Mouse (Mus musculus) heart, embryonic 11.5 days (tissue): ENCODE data around the gene Lcn6. TPM values are rescaled to one million over a fixed set of nuclear protein-coding genes. Genes with fewer than 3 reads are reported as not detected.

Source experiments
- ATAC-seq: fragments of 200-750 bp; cut with Nextera tagmentation; replicated peaks from 2 replicates; pipeline ENCODE4 v1.8.0; 2017; ENCODE audit warnings: moderate library complexity; ENCODE audit not compliant: insufficient number of reproducible peaks, low FRiP score, low TSS enrichment
- H3K27ac ChIP-seq: fragments of 300-500 bp; sonication (generic); 2 replicates; pipeline ENCODE4 v1.5.1; 2014; ENCODE audit warnings: mild to moderate bottlenecking, low read depth, low read length
- H3K27me3 ChIP-seq: fragments of 300-500 bp; sonication (generic); 2 replicates; pipeline ENCODE4 v1.6.1; 2014; ENCODE audit warnings: mild to moderate bottlenecking, low read length, mixed read lengths; ENCODE audit not compliant: control insufficient read depth, insufficient read depth
- H3K36me3 ChIP-seq: fragments of 300-500 bp; sonication (generic); 2 replicates; pipeline ENCODE4 v1.6.1; 2014; ENCODE audit warnings: mild to moderate bottlenecking, low read length, moderate library complexity, mixed read lengths; ENCODE audit not compliant: control insufficient read depth, insufficient read depth
- H3K4me1 ChIP-seq: fragments of 300-500 bp; sonication (generic); 2 replicates; pipeline ENCODE4 v1.6.1; 2014; ENCODE audit warnings: low read length; ENCODE audit not compliant: control insufficient read depth, insufficient read depth
- H3K4me2 ChIP-seq: fragments of 300-500 bp; sonication (generic); 2 replicates; pipeline ENCODE4 v1.6.1; 2014; ENCODE audit warnings: mild to moderate bottlenecking, moderate library complexity
- H3K4me3 ChIP-seq: fragments of 300-500 bp; sonication (generic); 2 replicates; pipeline ENCODE4 v1.5.1; 2014; ENCODE audit warnings: low read depth, low read length
- H3K9ac ChIP-seq: fragments of 300-500 bp; sonication (generic); 2 replicates; pipeline ENCODE4 v1.6.1; 2014; ENCODE audit warnings: mild to moderate bottlenecking, low read depth, low read length, moderate library complexity
- H3K9me3 ChIP-seq: fragments of 300-500 bp; sonication (generic); replicated peaks from 2 replicates; pipeline ENCODE4 v1.6.1; 2016; ENCODE audit warnings: low read length; ENCODE audit not compliant: control insufficient read depth
- WGBS: fragments of 180-500 bp; shearing (Covaris S2); extraction: QIAGEN DNeasy Blood & Tissue Kit; methylation state at CpG from one replicate; pipeline ENCODE4 v1.1.7; 2014; ENCODE audit not compliant: insufficient replicate concordance; 5-methylcytosine and 5-hydroxymethylcytosine counted together
- polyA plus RNA-seq: library from polyadenylated mRNA; unstranded; fragments of >200 nt; fragmentation: Nextera tagmentation; extraction: Ambion mirVana; gene quantifications from 2 replicates; pipeline ENCODE4 v1.2.1, GENCODE M21; 2014

Gene Lcn6
- not detected in 2 replicates for polyA plus RNA-seq

DNA sequence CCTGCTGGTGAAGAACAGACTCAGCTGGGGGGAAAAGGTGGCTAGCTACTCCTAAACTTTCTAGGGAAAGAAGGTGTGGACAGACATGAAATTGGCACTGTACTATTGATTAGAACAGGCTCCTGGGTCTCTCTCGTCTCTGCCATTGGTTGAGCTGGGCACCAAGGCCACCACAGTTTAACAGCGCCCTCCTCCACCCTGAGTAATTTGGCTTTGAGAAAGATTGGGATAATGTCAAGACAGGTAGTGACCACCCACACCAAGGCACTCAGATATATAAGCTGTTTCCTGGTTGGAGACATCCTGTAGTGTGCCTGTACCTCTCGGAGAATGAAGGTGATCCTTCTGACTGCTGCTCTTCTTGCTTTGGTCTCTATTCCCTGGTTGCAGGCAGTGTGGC lies at the start of gene Lcn6:
Gene Lcn6, plus strand, starts transcription at position 301 of the 400 bp plus-strand sequence.
- no peak within 1 kb of the TSS for H3K9ac ChIP-seq
- no peak within 1 kb of the TSS for H3K27ac ChIP-seq
- ATAC-seq = no peak
- H3K27me3 ChIP-seq = no peaks in the 10 kb centered on the region
- no peaks in the 10 kb centered on the region for H3K4me1 ChIP-seq
- no peaks in the 10 kb centered on the region for H3K36me3 ChIP-seq
- WGBS = 69% methylated on average over 3 of the region's 3 CpGs
- no peak within 1 kb of the TSS for H3K4me3 ChIP-seq
- H3K9me3 ChIP-seq = no peaks in the 10 kb centered on the region
- no peak within 1 kb of the TSS for H3K4me2 ChIP-seq

DNA sequence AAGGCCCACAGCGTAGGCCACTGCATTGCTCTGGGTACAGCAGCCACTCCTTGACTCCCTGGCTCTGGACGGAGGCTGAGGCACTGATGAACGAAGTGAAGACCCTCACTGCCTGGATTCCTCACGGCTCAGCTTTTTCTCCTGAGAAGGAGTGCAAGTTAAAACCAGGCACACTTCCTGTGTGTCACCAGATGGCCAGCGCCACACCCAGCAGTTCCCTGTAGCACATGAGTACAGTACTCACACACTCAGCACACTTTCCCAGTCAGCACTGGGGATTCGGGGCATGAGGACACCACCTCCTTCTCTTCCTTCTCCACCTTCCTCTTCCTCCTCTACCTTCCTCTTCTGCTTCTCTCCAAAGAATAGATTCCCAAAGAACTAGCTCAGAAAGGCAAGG lies 48.8 kb upstream of the Lcn6 start, which contains the start of gene Fcna:
Gene Fcna, minus strand, starts transcription at position 220 of the 400 bp plus-strand sequence.
- Histone ChIP-seq H3K9ac (no peak within 1 kb of the TSS), H3K4me3 (no peak within 1 kb of the TSS), H3K4me1 (no peaks in the 10 kb centered on the region), H3K27me3 (no peaks in the 10 kb centered on the region), H3K27ac (no peak within 1 kb of the TSS), H3K36me3 (no peaks in the 10 kb centered on the region), H3K4me2 (no peak within 1 kb of the TSS), H3K9me3 (no peaks in the 10 kb centered on the region)
- WGBS = 66% methylated on average over 6 of the region's 6 CpGs
- no peak for ATAC-seq

DNA sequence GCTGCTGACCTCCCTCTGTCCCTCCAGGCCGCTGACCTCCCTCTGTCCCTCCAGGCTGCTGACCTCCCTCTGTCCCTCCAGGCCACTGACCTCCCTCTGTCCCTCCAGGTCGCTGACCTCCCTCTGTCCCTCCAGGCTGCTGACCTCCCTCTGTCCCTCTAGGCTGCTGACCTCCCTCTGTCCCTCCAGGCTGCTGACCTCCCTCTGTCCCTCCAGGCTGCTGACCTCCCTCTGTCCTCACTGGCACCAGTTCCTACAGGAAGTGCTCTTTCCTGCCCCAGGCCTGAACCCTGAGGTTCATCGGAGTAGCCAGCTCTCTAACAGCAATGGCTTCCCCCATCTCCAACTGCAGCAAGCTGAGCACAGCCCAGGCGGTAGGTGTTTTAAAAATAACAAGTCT lies 47.8 kb upstream of the Lcn6 start:
- 37% methylated on average over 4 of the region's 4 CpGs for WGBS
- H3K27me3 ChIP-seq = no peaks in the 10 kb centered on the region
- ATAC-seq = no peak

DNA sequence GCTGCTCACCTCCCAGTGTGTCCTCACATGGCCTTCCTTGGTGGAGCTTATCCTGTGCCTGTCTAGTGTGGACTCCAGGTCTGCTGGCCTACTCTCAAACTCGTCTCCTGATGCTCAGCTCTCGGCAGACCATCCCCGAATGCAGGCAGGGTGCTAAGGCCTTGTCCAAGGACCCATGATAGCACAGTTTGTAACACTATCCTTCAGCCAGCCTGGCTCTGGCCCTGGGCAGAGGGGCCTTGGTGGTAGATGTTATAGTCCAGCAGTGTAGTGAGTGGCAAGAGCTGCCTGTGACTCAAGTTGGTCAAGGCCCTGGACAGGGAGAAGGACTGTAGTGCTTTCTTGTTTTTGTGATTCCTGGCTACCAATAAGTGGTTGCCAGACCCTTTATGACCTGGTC lies 43.0 kb upstream of the Lcn6 start:
- 78% methylated on average over 3 of the region's 3 CpGs for WGBS
- H3K27ac ChIP-seq = no peak overlapping the region
- H3K4me2 ChIP-seq = no peak overlapping the region
- no peak overlapping the region for H3K9ac ChIP-seq
- H3K4me1 ChIP-seq = no peaks in the 10 kb centered on the region
- no peaks in the 10 kb centered on the region for H3K27me3 ChIP-seq
- no peak for ATAC-seq
- no peaks in the 10 kb centered on the region for H3K36me3 ChIP-seq
- no peaks in the 10 kb centered on the region for H3K9me3 ChIP-seq
- H3K4me3 ChIP-seq = no peak overlapping the region

More for the DNA sequence above, 47.8 kb upstream of the Lcn6 start:
- no peak overlapping the region for H3K27ac ChIP-seq
- H3K4me2 ChIP-seq = no peak overlapping the region
- H3K9ac ChIP-seq = no peak overlapping the region
- no peaks in the 10 kb centered on the region for H3K4me1 ChIP-seq
- no peak overlapping the region for H3K4me3 ChIP-seq
- H3K36me3 ChIP-seq = no peaks in the 10 kb centered on the region
- H3K9me3 ChIP-seq = no peaks in the 10 kb centered on the region

DNA sequence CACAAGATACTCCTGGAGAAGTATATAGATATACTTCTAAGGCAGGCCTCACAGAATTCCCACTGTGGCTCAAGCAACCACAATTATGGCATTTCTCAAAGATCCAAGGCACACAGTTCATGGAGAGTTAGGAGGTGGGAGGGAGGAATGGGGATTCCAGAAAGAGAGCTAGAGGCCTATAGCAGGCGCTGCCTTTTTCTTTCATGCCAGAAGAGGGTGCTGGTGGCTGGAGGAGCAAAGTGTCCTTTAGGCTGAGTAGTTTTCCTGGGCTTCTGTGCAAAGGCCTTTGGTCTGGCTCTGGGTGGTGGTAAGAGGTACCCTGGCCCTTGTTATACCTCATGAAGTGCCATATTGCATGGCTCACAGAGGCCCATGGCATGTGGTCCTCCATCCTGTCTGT lies 42.5 kb upstream of the Lcn6 start:
- WGBS = 22% methylated on average over 1 of the region's 1 CpGs
- H3K4me1 ChIP-seq = no peaks in the 10 kb centered on the region
- H3K4me2 ChIP-seq = no peak overlapping the region
- no peak overlapping the region for H3K9ac ChIP-seq
- H3K36me3 ChIP-seq = no peaks in the 10 kb centered on the region
- no peaks in the 10 kb centered on the region for H3K9me3 ChIP-seq
- no peaks in the 10 kb centered on the region for H3K27me3 ChIP-seq
- H3K4me3 ChIP-seq = no peak overlapping the region
- H3K27ac ChIP-seq = no peak overlapping the region
- no peak for ATAC-seq

DNA sequence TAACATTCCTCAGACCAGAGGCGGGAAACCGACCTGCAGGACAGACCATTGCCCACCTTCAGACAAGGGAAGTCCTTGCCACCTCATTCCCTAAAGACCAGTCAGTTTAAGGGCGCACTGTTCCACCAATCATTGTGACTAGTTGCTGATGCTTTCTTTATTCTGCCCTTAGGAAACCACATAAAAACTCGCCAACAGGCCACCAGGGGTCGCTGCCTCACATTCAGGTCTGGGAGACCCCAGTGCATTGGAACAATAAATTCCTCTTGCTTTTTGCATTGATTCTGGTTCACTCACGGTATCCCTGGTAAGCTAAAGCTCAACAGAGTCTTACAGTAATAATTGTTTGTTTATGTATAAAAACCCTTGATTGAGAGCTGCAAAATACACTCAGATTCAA lies 36.7 kb upstream of the Lcn6 start:
- H3K36me3 ChIP-seq = no peaks in the 10 kb centered on the region
- H3K9me3 ChIP-seq = no peaks in the 10 kb centered on the region
- H3K27ac ChIP-seq = no peak overlapping the region
- no peaks in the 10 kb centered on the region for H3K4me1 ChIP-seq
- no peaks in the 10 kb centered on the region for H3K27me3 ChIP-seq
- no peak overlapping the region for H3K9ac ChIP-seq
- no peak overlapping the region for H3K4me3 ChIP-seq
- no peak overlapping the region for H3K4me2 ChIP-seq
- WGBS = 17% methylated on average over 6 of the region's 6 CpGs
- ATAC-seq = no peak

DNA sequence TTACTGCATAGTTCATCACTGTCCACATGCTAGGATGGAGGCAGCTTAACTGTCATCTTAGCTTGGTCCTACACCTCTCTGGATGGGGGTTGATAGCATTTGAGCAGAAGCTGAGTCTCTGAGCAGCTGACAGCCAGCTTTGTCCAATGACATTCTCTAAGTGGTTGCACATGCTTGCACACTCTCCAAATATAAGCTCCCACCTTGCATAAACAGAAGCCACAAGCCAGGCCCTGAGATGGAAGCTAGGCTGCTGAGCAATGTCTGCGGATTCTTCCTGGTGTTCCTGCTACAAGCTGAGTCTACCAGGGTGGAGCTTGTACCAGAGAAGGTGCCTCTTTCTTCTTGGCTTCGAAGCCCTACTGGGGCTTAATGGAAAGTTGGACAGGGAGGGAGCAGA lies 23.7 kb upstream of the Lcn6 start, which contains the start of gene Lcn8:
Gene Lcn8, plus strand, starts transcription at position 219 of the 400 bp plus-strand sequence.
- 0 out of 2 replicates have a peak, but pooled peaks cover 2% of the 10 kb centered on the region for H3K27me3 ChIP-seq
- no peaks in the 10 kb centered on the region for H3K9me3 ChIP-seq
- H3K36me3 ChIP-seq = no peaks in the 10 kb centered on the region
- WGBS = 69% methylated on average over 2 of the region's 2 CpGs
- H3K4me2 ChIP-seq = no peak within 1 kb of the TSS
- no peak for ATAC-seq
- no peaks in the 10 kb centered on the region for H3K4me1 ChIP-seq
- H3K9ac ChIP-seq = no peak within 1 kb of the TSS
- no peak within 1 kb of the TSS for H3K27ac ChIP-seq
- no peak within 1 kb of the TSS for H3K4me3 ChIP-seq

DNA sequence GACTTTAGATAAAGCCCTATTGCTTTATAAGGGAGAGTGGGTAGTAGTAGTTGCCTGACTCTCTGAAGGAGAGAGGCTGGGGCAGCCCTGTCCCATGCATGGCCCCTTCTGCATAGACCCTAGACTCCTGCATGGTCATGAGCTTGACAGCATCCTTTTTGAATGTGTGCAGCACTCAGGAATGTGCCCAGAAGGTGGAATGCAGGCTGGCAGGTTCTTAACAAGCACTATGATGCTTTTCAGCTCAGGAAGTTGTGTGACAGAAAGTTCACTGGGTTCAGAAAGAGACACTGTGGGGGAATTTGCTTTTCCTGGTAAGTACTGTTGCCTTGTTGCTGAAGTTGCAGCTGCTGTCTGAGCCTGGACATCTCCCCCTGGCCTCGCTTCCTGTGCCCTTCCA lies 22.1 kb upstream of the Lcn6 start:
- no peak overlapping the region for H3K9ac ChIP-seq
- H3K27ac ChIP-seq = no peak overlapping the region
- H3K9me3 ChIP-seq = no peaks in the 10 kb centered on the region
- H3K36me3 ChIP-seq = no peaks in the 10 kb centered on the region
- H3K27me3 ChIP-seq = 0 out of 2 replicates have a peak, but pooled peaks cover 2% of the 10 kb centered on the region
- no peaks in the 10 kb centered on the region for H3K4me1 ChIP-seq
- no peak overlapping the region for H3K4me3 ChIP-seq
- WGBS = 55% methylated on average over 1 of the region's 1 CpGs
- no peak overlapping the region for H3K4me2 ChIP-seq
- no peak for ATAC-seq

DNA sequence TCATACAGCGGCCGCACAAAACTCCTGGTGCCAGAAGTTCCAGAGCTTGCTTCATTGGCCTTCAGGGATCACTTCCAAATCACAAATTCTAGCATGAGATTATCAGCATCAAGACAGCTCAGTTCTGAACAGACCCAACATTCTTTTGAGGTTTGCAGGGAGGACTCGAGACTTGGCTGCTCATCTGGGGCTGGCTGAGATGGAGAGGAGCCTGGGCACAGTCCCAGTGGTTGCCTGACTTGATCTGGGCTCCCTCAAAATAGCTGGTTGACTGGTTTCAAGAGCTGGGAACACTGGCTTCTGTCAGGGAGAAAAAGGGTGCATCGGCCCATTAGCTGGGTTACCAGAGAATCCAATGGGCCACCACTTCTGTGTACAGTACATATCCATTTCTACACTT lies 19.9 kb upstream of the Lcn6 start:
- 74% methylated on average over 4 of the region's 4 CpGs for WGBS
- H3K9me3 ChIP-seq = no peaks in the 10 kb centered on the region
- H3K9ac ChIP-seq = no peak overlapping the region
- no peaks in the 10 kb centered on the region for H3K36me3 ChIP-seq
- no peak overlapping the region for H3K27ac ChIP-seq
- no peak overlapping the region for H3K4me2 ChIP-seq
- H3K4me1 ChIP-seq = no peaks in the 10 kb centered on the region
- H3K27me3 ChIP-seq = 0 out of 2 replicates have a peak, but pooled peaks cover 2% of the 10 kb centered on the region
- no peak for ATAC-seq
- H3K4me3 ChIP-seq = no peak overlapping the region
